Mouse (Mus musculus) midbrain, embryonic 11.5 days (tissue): Measurements from ENCODE around the gene Zfx. TPM values are rescaled to one million over a fixed set of nuclear protein-coding genes. Genes with fewer than 3 reads are reported as not detected.

Experiments used
- ATAC-seq: fragments of 200-750 bp; cut with Nextera tagmentation; 2 replicates; pipeline ENCODE4 v1.8.0; 2017; ENCODE audit warnings: moderate TSS enrichment, moderate library complexity; ENCODE audit not compliant: low FRiP score
- DNase-seq: peaks from one replicate; pipeline ENCODE4 v3.0.0; 2015; ENCODE audit warnings: low spot score; ENCODE audit errors: missing footprints
- H3K27ac ChIP-seq: fragments of 300-500 bp; sonication (generic); 2 replicates; pipeline ENCODE4 v1.5.1; 2014; ENCODE audit warnings: low read depth, low read length
- H3K27me3 ChIP-seq: fragments of 300-500 bp; sonication (generic); 2 replicates; pipeline ENCODE4 v1.6.1; 2014; ENCODE audit warnings: mild to moderate bottlenecking, low read length, moderate library complexity, mixed read lengths; ENCODE audit not compliant: control insufficient read depth, insufficient read depth
- H3K36me3 ChIP-seq: fragments of 300-500 bp; sonication (generic); 2 replicates; pipeline ENCODE4 v1.6.1; 2014; ENCODE audit warnings: mild to moderate bottlenecking, low read length, moderate library complexity, mixed read lengths; ENCODE audit not compliant: control insufficient read depth, insufficient read depth
- H3K4me1 ChIP-seq: fragments of 300-500 bp; sonication (generic); 2 replicates; pipeline ENCODE4 v1.6.1; 2014; ENCODE audit warnings: low read length; ENCODE audit not compliant: control insufficient read depth, insufficient read depth
- H3K4me2 ChIP-seq: fragments of 300-500 bp; sonication (generic); 2 replicates; pipeline ENCODE4 v1.6.1; 2014; ENCODE audit warnings: mild to moderate bottlenecking, moderate library complexity
- H3K4me3 ChIP-seq: fragments of 300-500 bp; sonication (generic); 2 replicates; pipeline ENCODE4 v1.5.1; 2014; ENCODE audit warnings: low read depth, low read length
- H3K9ac ChIP-seq: fragments of 300-500 bp; sonication (generic); 2 replicates; pipeline ENCODE4 v1.6.1; 2014; ENCODE audit warnings: low read length
- H3K9me3 ChIP-seq: fragments of 300-500 bp; sonication (generic); 2 replicates; pipeline ENCODE4 v1.6.1; 2016; ENCODE audit warnings: low read length; ENCODE audit not compliant: control insufficient read depth
- WGBS: fragments of 180-500 bp; shearing (Covaris S2); extraction: QIAGEN DNeasy Blood & Tissue Kit; methylation state at CpG from one replicate; pipeline ENCODE4 v1.1.7; 2014; 5-methylcytosine and 5-hydroxymethylcytosine counted together
- polyA plus RNA-seq: library from polyadenylated mRNA; unstranded; fragments of >200 nt; fragmentation: Nextera tagmentation; extraction: Ambion mirVana; gene quantifications from 2 replicates; pipeline ENCODE4 v1.2.1, GENCODE M21; 2014

Zfx gene
- polyA plus RNA-seq, 1 experiment from 2014 or later: 31.0 TPM

GRCm38 (mm10) chrX:94030081-94030480 is 93.4 kb downstream of the Zfx start:
- no peak for ATAC-seq

More at GRCm38 (mm10) chrX:94030081-94030480, 93.4 kb downstream of the Zfx start:
- H3K4me1 ChIP-seq: no peaks in the 10 kb centered on the region
- no peak for DNase-seq
- no peak overlapping the region for H3K27ac ChIP-seq
- no peak overlapping the region for H3K9ac ChIP-seq
- H3K36me3 ChIP-seq: no peaks in the 10 kb centered on the region
- no peak overlapping the region for H3K4me2 ChIP-seq
- H3K27me3 ChIP-seq: peaks cover 10% of the 10 kb centered on the region
- no peaks in the 10 kb centered on the region for H3K9me3 ChIP-seq
- WGBS: 75% methylated on average over 7 of the region's 7 CpGs
- no peak overlapping the region for H3K4me3 ChIP-seq

Other genes with a start within 250 kb of the Zfx start
- gene AU015836, start 155.0 kb downstream of the Zfx start, polyA plus RNA-seq: 0.07 TPM in 1 of 2 replicates, not detected in the other
- gene Eif2s3x, start 89.2 kb upstream of the Zfx start, polyA plus RNA-seq: 126 and 140 TPM in 2 replicates
- 11.3 and 15.4 TPM in 2 replicates for gene Klhl15, start 110.9 kb upstream of the Zfx start, polyA plus RNA-seq
- 0.18 TPM in 1 of 2 replicates, not detected in the other for gene Fam90a1b, start 243.1 kb upstream of the Zfx start, polyA plus RNA-seq
- gene Apoo, start 243.4 kb upstream of the Zfx start, polyA plus RNA-seq: 111 and 119 TPM in 2 replicates